ENCODE assay signal across 8 mouse cellular contexts in genomic region chr12:86076321-86076901, GRCm38 (mm10). TPM values are rescaled to one million over a fixed set of nuclear protein-coding genes. Genes with fewer than 3 reads are reported as not detected.
DNase-seq lines count a peak whose midpoint lies in the region; ATAC-seq lines count a peak whose summit lies in the region.

No protein-coding gene starts in this region.

- ATAC-seq in hindbrain, embryonic 12.5 days (ENCODE audit: low FRiP score), result no peak
- ATAC-seq in midbrain, embryonic 13.5 days, result no peak
- no peak for ATAC-seq in megakaryocyte, adult 5-6 weeks (ENCODE audit: poor library complexity, severe bottlenecking)

- peak; percentile 9 to 20 for DNase-seq in urinary bladder, adult 18-20 months (ENCODE audit: low spot score in 2 of 2)
- DNase-seq in urinary bladder, adult 2 months (ENCODE audit: low spot score), result no peak
- DNase-seq in fibroblast of lung, adult 2 months (ENCODE audit: low read depth), result peak; percentile 47
- DNase-seq in left cerebral cortex, postnatal 4 days, result peak; percentile 50
- peak; percentile 8 for DNase-seq in yolk sac, embryonic 10.5 days (ENCODE audit: low spot score)

- intact Hi-C loops in left cerebral cortex, postnatal 4 days (cut with DNase I), result loop anchor here (5.0 kb wide), 1 partner anchor 119 kb away; no protein-coding TSS in a partner anchor

- no peak overlapping the region for H3K27ac ChIP-seq in hindbrain, embryonic 12.5 days
- no peak overlapping the region for H3K27ac ChIP-seq in midbrain, embryonic 13.5 days

- H3K36me3 ChIP-seq in hindbrain, embryonic 12.5 days, result no peaks in the 10 kb centered on the region
- H3K36me3 ChIP-seq in midbrain, embryonic 13.5 days, result no peaks in the 10 kb centered on the region

- H3K9me3 ChIP-seq in hindbrain, embryonic 12.5 days (replicated peaks), result 0 out of 2 replicates have a peak, but pooled peaks cover 3% of the 10 kb centered on the region
- H3K9me3 ChIP-seq in midbrain, embryonic 13.5 days, result no peaks in the 10 kb centered on the region

- peaks cover 26% of the 10 kb centered on the region; the same call in 1 of the 2 replicates for H3K27me3 ChIP-seq in hindbrain, embryonic 12.5 days
- H3K27me3 ChIP-seq in midbrain, embryonic 13.5 days, result peaks cover 32% of the 10 kb centered on the region

- H3K9ac ChIP-seq in hindbrain, embryonic 12.5 days, result no peak overlapping the region
- H3K9ac ChIP-seq in midbrain, embryonic 13.5 days (replicated peaks), result 0 out of 2 replicates have a peak overlapping the region, but pooled peaks have one; percentile 29

- H3K4me1 ChIP-seq in hindbrain, embryonic 12.5 days, result peaks cover 27% of the 10 kb centered on the region
- H3K4me1 ChIP-seq in midbrain, embryonic 13.5 days (replicated peaks), result peaks cover 30% of the 10 kb centered on the region

- peak overlapping the region; percentile 71 for H3K4me2 ChIP-seq in hindbrain, embryonic 12.5 days (replicated peaks)
- peak overlapping the region; percentile 90 for H3K4me2 ChIP-seq in midbrain, embryonic 13.5 days (replicated peaks)

- peak overlapping the region; percentile 47 for H3K4me3 ChIP-seq in hindbrain, embryonic 12.5 days
- no peak overlapping the region for H3K4me3 ChIP-seq in midbrain, embryonic 13.5 days (replicated peaks)

- 6% methylated on average over 13 of the region's 13 CpGs for WGBS in hindbrain, embryonic 12.5 days
- 12% methylated on average over 13 of the region's 13 CpGs for WGBS in midbrain, embryonic 13.5 days

RNA-seq across cellular contexts. Expression of gene Tgfb3, which starts 2.4 kb away (rescaled TPM):
- polyA plus RNA-seq in urinary bladder, adult 2 months (2012; rRNA removed), result 37.0 and 45.1 TPM in 2 replicates
- 19.9 and 24.6 TPM in 2 replicates for polyA plus RNA-seq in hindbrain, embryonic 12.5 days (2016; fragmentation: Nextera tagmentation; extraction: Ambion mirVana)
- 1 to 10 TPM; 6.5 to 7.0 TPM for total RNA-seq in left cerebral cortex, postnatal 4 days (2021)
- polyA plus RNA-seq in midbrain, embryonic 13.5 days (2015; fragmentation: Nextera tagmentation; extraction: Ambion mirVana), result 2.7 and 3.4 TPM in 2 replicates
- 0.25 TPM in 1 of 2 replicates, not detected in the other for total RNA-seq in megakaryocyte, adult 5-6 weeks (2015)
- not detected in 2 replicates for total RNA-seq in megakaryocyte, adult 5-6 weeks (2017)

RNA-seq across cellular contexts. Expression of gene Ift43, which starts 5.9 kb away (rescaled TPM):
- polyA plus RNA-seq in urinary bladder, adult 2 months (2012; rRNA removed), result 45.5 and 58.0 TPM in 2 replicates
- 83.4 and 90.1 TPM in 2 replicates for polyA plus RNA-seq in hindbrain, embryonic 12.5 days (2016; fragmentation: Nextera tagmentation; extraction: Ambion mirVana)
- total RNA-seq in left cerebral cortex, postnatal 4 days (2021), result 10 to 100 TPM; 14.9 to 17.4 TPM
- 74.9 and 80.2 TPM in 2 replicates for polyA plus RNA-seq in midbrain, embryonic 13.5 days (2015; fragmentation: Nextera tagmentation; extraction: Ambion mirVana)
- 0.49 and 0.91 TPM in 2 replicates for total RNA-seq in megakaryocyte, adult 5-6 weeks (2015)
- total RNA-seq in megakaryocyte, adult 5-6 weeks (2017), result 0.37 TPM in 1 of 2 replicates, not detected in the other
